Mouse (Mus musculus): ENCODE measurements around the gene Cldn20. TPM values are rescaled to one million over a fixed set of nuclear protein-coding genes. Genes with fewer than 3 reads are reported as not detected.
A peak's percentile ranks its signal among the peaks of the same experiment; 100 is the strongest.

The Cldn20 gene
- total RNA-seq, 2 experiments from 2014 or later, result 0.54 to 1.3 TPM

GRCm38 (mm10) chr17:3527841-3528471 is 4.4 kb upstream of the Cldn20 start:
- no peak for ATAC-seq (ENCODE audit: poor library complexity, severe bottlenecking)

DNA sequence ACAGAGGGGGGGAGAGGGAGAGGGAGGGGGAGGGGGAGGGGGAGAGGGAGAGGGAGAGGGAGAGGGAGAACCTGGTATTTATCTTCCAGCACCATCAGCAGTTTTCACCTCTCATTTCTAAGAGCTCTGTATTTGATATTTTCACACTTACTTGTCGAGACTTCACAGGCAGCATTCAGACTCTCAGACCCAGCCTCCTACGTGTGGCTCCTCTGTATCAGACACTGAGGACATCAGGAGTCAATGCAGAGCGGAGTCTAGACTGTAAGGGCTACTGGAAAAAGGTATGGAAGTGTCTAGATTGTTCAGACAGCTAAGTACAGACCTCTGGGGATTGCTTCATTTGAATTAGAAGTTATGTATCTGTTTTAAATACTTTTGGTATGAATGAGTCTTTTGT is 2.8 kb upstream of the Cldn20 start:
- no peak for ATAC-seq (ENCODE audit: poor library complexity, severe bottlenecking)

GRCm38 (mm10) chr17:3530549-3530948 is 1.8 kb upstream of the Cldn20 start:
- ATAC-seq (ENCODE audit: poor library complexity, severe bottlenecking), result no peak

GRCm38 (mm10) chr17:3531641-3532040 is 713 bp upstream of the Cldn20 start:
- no peak for ATAC-seq (ENCODE audit: poor library complexity, severe bottlenecking)

DNA sequence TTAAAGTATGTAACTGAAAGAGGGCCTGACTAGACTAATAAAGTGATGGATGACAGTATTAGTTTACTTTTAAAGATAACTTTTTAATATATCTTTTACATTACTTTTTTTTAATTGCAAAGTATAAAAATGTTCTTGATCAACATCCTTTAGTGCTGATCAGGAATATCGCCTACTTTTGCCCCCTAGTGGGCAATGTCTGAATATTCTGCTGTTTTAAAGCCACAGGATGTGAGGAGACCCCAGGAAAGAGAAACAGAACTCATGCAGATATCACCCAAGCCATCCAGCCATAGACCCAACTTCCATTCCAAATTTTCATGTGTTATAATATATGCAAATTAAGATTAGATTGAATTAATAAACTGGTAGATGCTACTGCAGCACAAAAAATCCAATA is 1.1 kb downstream of the Cldn20 start:
- ATAC-seq (ENCODE audit: poor library complexity, severe bottlenecking), result no peak

- no peak for ATAC-seq (ENCODE audit: poor library complexity, severe bottlenecking)
Observed at GRCm38 (mm10) chr17:3540304-3540703, 8.0 kb downstream of the Cldn20 start.

DNA sequence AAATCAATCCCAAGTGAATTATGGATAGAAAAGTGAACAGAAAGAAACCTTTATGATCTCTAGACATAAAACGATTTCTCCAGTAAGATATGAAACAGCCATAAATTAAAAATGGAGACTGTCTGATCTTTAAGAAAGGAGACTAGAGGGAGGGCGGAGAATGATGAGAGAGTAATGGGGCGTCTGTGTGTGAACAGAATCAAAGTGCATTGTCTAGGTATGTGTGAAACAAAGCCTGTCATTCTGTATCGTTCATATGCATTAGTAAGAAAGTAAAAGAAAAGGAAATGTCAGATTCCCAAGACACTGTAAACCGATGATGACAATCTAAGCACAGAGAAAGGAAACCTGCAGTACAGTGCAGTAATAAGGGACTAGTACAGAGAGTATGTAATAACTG is 8.7 kb downstream of the Cldn20 start:
- no peak for ATAC-seq (ENCODE audit: poor library complexity, severe bottlenecking)

GRCm38 (mm10) chr17:3547725-3548124 is 15.4 kb downstream of the Cldn20 start:
- no peak for ATAC-seq (ENCODE audit: poor library complexity, severe bottlenecking)

DNA sequence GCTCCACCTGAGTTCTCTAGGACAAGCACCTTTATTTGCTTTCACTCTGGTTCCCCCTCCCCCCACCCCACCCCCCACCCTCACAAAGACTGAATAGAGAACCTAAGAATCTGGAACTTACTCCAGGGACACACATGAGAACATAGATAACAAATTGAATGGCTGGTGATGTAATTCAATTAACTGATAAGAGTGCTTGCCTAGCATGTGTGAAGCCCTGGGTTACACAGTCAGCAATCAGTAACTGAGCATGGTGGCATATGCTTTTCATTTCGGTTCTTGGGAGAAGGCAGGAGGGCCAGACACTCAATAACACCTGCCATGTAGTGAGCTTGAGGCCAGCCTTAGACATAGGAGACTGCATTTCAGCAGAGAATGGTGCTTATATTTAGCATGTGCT is 23.9 kb downstream of the Cldn20 start:
- no peak for ATAC-seq (ENCODE audit: poor library complexity, severe bottlenecking)

DNA sequence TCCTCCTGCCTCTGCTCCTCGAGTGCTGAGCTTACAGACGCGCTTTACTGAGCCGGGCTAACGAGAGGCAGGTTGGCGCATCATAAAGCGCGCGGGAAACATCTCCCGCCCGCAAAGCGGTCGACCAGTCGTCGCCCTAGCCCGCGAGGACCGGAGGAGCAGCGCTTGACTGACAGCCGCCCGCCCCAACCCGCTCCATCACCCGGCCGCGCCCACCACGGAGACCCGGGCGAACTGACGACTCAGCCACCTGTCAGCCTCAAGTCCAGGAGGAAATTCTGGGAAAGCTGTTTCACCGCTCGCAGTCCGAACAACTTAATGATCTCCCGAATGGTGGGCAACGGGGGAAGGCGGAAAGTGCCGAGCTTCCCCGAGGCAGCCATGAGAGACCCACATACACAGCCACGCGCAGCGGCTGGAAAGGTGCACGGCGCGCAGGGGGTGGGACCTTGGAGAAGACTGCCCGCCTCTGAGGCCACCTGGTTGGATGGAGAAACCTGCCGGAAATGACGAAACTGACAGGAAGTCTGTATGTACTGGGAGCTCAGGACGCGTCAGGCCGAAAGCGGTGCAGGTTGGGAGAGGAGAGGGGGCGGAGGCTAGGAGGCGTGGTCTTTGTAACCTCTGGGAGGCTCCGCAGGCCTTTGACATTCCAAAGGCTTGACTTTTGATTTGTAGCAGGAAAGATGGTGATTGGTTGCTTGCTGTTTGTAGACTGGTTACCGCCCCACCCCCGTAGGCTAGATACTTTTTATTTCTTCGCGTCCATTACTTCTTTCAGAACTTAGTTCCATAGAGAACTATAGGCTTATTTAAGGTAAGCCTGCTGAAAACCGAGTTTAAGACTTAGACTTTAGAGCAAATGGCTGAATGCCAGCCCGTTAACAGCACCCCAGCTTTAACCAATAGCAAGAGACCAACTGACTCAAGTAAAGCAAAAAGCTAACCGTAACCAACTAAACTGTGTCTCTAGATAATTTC is 25.3 kb downstream of the Cldn20 start, which contains the start of gene Tfb1m:
Gene Tfb1m, minus strand, starts transcription at position 451 of the 981 bp plus-strand sequence.
- peak; percentile 94 for ATAC-seq (ENCODE audit: poor library complexity, severe bottlenecking)

- no peak for ATAC-seq (ENCODE audit: poor library complexity, severe bottlenecking)
Observed at GRCm38 (mm10) chr17:3558356-3558870, 26.1 kb downstream of the Cldn20 start.

DNA sequence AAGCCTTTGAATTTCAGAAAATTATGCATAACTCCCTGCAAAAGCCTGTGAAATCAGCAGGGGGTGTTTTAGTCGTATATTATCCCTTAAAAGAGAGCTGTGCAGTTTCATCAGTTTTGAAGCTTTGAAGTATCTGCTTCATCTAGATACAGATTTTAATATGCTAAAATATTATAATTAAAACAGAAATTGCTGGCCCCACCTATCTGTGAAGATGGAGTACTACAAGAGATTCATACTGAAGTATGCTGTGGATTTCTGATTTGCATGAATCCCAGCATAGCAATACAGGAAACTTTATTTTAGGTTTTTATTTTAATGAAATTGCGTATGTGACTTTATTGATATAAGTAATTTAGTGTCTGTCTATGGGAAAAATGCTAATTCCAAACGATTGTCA is 28.2 kb downstream of the Cldn20 start:
- no peak for ATAC-seq (ENCODE audit: poor library complexity, severe bottlenecking)

DNA sequence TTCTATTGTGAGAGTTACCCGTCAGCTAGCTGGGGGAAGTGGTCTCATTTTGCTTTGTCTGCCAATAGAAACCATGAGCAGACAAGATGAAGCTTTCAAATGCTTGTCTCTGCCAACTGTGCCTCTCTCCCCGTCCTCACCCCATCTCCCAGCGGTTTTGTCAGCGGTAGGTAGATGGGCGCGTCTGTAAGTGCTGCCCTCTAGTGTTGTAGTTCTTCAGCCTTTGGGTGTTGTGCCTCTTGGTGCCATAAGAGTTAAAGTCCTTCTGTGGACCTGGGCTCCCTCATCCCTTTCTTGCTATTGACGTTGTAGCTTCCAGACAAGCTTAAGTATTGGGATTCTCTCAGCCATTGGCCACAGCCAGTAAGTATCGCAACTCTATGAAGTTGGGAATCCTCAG is 30.1 kb downstream of the Cldn20 start:
- ATAC-seq (ENCODE audit: poor library complexity, severe bottlenecking), result no peak

DNA sequence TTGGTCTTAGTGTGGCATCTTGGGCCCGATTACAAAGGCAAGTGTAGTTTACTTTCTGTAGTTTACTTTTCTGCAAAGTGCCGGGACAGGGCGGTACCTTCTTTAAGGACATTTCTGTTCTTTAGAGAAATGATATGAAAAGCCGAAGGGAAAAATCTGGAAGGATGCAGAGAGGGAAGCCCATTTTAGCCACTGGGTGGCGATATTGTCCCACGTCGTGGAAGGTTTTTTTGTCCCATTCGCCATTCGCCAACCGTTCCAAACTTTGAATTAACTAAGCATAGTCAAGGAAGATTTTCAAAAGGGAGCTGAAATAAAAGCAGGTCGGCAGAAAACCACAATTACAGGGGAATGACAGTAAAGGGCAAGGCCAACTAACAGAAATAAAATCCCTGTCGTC is 38.5 kb downstream of the Cldn20 start:
- ATAC-seq (ENCODE audit: poor library complexity, severe bottlenecking), result peak; percentile 63

Other genes starting within 250 kb of the Cldn20 start
- gene Tiam2, start 206.0 kb upstream of the Cldn20 start, total RNA-seq (2015), result 23.7 and 24.5 TPM in 2 replicates
- gene Tiam2, start 206.0 kb upstream of the Cldn20 start, total RNA-seq (2017), result 37.3 and 42.3 TPM in 2 replicates
- 14.6 and 14.8 TPM in 2 replicates for gene Tfb1m, start 25.2 kb downstream of the Cldn20 start, total RNA-seq (2015)
- 8.5 and 9.8 TPM in 2 replicates for gene Tfb1m, start 25.2 kb downstream of the Cldn20 start, total RNA-seq (2017)
- gene Nox3, start 163.7 kb downstream of the Cldn20 start, total RNA-seq (2015), result not detected in 2 replicates
- gene Nox3, start 163.7 kb downstream of the Cldn20 start, total RNA-seq (2017), result not detected in 2 replicates

Measured in megakaryocyte, adult 5-6 weeks (primary cell).